Mouse (Mus musculus): ENCODE measurements at regions not wholly inside any gene's neighbourhood (a gene's known extent, or its start where the extent isn't known, plus 50 kb on each side); places are given as distances from the start of the nearest gene placed in this dataset.

DNA sequence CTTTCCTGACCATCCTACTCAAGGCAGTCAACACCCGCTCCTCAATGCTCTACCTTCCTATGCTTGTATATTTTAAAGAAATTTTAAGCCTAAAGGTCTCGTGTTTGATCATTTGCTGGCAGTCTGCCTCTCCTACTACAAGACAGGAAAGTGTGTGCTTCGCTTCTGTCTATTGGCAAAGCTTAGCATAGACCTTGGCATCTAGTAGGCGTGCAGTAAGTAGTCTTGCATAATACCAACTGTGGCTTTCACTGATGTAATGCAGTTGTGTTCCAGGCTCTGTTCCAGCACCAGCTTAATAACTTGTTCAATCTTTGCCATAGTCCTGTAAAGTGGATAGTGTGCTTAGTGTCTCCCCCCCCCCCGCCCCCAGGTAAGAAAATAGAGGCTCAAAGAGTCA lies 179.5 kb upstream of the Sox2 start:
- no peak for ATAC-seq (replicated peaks; ENCODE audit: low read depth, poor library complexity, severe bottlenecking)

DNA sequence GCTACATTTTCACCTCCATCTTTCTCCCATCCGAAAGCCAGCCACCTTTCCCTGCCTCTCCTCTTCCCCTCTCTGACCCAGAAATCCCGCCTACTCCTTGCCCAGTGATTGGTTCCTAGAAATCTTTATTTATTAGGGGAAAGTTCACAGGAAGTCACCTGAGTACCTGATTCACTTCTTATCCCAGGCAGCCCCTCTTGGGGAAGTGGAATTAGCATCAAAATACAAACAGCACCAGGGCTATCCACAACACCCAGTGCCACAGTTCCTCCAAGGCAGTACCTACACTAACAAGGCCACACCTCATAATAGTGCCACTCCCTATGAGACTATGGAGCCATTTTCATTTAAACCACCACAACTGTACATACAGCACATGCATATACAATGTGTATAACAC lies 180.3 kb upstream of the Sox2 start:
- no peak for ATAC-seq (replicated peaks; ENCODE audit: low read depth, poor library complexity, severe bottlenecking)

DNA sequence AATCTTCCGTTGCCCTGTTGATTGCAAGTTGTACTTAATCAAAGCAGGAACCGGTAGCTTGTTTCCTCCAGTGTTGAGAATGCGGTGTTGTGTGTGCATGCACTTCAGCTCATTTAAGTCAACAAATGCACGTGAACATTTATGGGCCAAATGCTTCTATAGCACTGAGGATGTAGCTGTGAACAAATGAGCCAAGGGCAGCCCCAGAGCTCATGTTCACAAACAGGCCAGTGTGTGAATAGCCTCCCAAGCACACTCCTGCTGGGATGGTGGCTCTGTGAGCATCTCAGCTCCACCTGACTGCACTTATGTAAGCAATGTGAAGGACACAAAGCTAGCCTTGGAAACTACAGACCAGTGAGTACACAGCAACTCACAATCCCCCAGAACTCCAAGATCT lies 183.9 kb upstream of the Sox2 start:
- no peak for ATAC-seq (replicated peaks; ENCODE audit: low read depth, poor library complexity, severe bottlenecking)

GRCm38 (mm10) chr3:34465040-34465831 lies 185.0 kb upstream of the Sox2 start:
- ATAC-seq (replicated peaks; ENCODE audit: low read depth, poor library complexity, severe bottlenecking): no peak

- no peak for ATAC-seq (replicated peaks; ENCODE audit: low read depth, poor library complexity, severe bottlenecking)
Observed at GRCm38 (mm10) chr3:34458766-34459165, 191.4 kb upstream of the Sox2 start.

GRCm38 (mm10) chr3:34457821-34458220 lies 192.4 kb upstream of the Sox2 start:
- no peak for ATAC-seq (replicated peaks; ENCODE audit: low read depth, poor library complexity, severe bottlenecking)

GRCm38 (mm10) chr3:34456488-34457433 lies 193.4 kb upstream of the Sox2 start:
- no peak for ATAC-seq (replicated peaks; ENCODE audit: low read depth, poor library complexity, severe bottlenecking)

DNA sequence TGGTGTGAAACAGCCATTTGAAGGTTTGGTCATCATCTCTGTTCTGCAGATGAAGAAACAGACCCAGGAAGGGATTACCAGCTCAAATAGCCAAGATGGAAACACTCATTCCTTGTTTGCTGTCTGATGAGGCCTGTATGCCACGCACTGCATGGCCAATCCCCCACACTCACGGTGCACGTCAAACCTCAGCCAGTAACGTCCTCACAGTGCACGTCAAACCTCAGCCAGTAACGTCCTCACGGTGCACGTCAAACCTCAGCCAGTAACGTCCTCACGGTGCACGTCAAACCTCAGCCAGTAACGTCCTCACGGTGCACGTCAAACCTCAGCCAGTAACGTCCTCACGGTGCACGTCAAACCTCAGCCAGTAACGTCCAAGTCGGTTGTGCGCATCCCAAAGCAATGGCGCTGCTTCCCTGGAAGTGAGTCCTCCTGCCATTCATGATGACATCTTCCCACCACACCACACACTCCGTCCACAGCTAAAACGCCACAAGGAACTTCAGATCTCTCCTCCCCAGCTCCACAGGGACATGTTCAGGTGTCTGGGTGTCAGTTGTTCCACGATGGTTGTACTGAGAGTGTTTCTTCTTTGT lies 196.1 kb upstream of the Sox2 start:
- no peak for ATAC-seq (replicated peaks; ENCODE audit: low read depth, poor library complexity, severe bottlenecking)

DNA sequence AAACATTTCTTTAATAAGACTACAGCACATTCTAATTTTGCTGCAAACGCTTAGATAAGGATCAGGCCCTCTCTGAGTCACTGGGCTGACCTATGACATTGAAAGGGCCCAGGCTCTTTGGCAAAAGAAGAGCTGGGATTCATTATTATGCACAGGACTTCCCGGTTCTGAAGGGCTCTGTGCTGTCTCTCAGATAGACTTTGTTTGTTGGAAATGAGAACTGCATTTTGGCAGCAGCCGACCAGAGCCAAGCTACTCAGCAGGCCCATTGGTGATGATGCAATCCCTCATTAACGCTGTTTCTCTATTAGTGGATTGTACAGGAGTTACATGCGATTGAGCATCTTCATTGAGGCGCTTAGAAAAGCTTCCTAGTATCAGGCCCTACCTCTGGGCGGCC lies 204.9 kb upstream of the Sox2 start:
- ATAC-seq (replicated peaks; ENCODE audit: low read depth, poor library complexity, severe bottlenecking): no peak

- no peak for ATAC-seq (replicated peaks; ENCODE audit: low read depth, poor library complexity, severe bottlenecking)
Observed at GRCm38 (mm10) chr3:34444802-34445201, 205.4 kb upstream of the Sox2 start.

GRCm38 (mm10) chr3:34443731-34444628 lies 206.2 kb upstream of the Sox2 start:
- no peak for ATAC-seq (replicated peaks; ENCODE audit: low read depth, poor library complexity, severe bottlenecking)

DNA sequence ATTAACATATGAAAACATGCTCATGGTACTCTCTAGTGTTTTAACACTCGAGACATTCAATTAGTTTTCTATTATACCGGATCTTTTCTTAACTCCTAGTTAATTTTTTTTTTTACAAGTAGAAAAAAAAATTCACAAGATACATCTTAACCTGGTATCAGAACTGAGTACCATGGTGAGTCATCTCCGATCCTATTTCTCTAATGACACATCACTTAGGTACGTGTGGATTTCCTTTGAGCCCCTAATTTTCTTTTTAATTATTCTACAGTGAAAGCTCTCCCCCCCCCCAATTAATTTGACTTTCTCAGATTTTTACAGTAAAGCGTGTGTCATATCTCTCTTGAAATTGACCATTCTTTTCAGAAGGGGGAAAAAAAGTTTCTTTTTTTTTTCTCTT lies 206.9 kb upstream of the Sox2 start:
- no peak for ATAC-seq (replicated peaks; ENCODE audit: low read depth, poor library complexity, severe bottlenecking)

- ATAC-seq (replicated peaks; ENCODE audit: low read depth, poor library complexity, severe bottlenecking): no peak
Observed at GRCm38 (mm10) chr3:34441792-34442191, 208.4 kb upstream of the Sox2 start.

DNA sequence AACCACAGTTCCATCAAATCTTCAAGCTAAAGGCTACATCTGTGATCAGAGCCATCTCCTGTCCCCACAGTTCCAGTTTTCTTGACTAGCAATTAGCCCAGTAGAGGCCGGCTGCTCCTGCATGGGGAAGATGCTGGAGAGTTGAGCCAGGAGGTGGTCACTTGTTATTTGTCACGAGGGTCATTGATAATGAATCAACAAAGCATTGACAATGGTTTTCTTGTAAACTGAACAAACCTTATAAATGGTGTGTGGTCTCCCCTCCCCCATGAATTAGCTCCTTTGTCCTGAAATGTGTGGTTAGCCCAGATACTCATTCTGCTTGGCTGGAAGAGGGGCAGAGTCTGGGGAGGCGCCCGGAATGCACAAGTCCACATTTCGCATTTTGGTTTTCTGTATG lies 208.9 kb upstream of the Sox2 start:
- ATAC-seq (replicated peaks; ENCODE audit: low read depth, poor library complexity, severe bottlenecking): no peak

DNA sequence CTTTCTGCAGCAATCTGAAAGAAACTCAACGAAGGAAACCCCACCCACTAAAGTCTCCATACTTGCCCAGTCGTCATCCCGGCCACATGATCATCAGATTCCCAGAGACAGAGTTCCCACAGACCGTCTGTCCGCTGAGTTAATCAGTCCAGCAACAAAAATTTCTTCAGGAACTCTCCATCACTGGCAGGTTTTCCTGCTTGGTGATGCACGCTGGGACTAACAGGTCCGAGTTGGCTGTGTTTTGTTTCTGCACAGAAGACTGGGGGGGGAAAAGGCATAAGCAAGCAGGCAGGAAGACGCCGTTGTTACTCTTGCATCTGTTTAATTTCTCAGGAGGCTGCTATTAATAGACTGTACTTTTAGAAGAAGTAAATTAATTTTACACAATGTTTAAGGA lies 215.3 kb upstream of the Sox2 start:
- no peak for ATAC-seq (replicated peaks; ENCODE audit: low read depth, poor library complexity, severe bottlenecking)

- ATAC-seq (replicated peaks; ENCODE audit: low read depth, poor library complexity, severe bottlenecking): no peak
Observed at GRCm38 (mm10) chr3:34427967-34428366, 222.2 kb upstream of the Sox2 start.

DNA sequence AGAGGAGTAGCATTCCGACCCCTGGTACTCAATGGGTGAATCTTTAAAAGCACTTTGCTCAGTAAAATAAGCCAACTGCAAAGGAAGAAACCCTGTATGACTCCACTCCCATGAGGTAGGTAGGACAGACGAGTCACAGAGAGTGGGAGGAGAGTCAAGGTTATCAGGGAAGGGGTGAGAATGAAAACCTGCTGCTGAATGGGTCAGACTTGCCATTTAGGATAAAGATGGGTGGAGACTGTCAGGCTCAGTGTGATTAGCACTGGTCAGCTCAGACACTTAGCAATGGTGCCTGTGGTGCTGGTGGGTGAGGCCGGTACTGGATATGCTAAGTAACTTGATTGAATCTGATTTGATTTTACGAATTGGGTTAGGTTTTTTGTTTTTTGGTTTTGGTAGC lies 222.7 kb upstream of the Sox2 start:
- no peak for ATAC-seq (replicated peaks; ENCODE audit: low read depth, poor library complexity, severe bottlenecking)

DNA sequence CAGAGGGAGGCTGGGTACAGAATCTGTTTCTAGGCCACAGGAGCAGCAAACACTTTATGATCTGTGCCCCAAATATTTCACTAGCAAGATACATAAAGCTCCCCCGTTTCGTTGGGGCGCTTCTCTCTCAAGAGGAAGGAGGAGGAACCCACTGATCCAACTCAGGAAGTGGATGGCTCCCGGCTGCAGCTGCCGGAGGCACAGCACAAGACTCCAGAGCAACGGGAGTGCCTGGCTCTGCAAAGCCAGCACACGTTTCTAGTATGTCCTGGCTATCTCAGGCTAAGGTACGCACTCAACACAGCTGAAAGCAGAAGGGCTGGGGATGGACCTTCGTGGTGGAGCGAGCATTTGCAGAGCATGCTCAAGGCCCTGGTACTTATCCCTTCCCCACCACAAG lies 223.2 kb upstream of the Sox2 start:
- no peak for ATAC-seq (replicated peaks; ENCODE audit: low read depth, poor library complexity, severe bottlenecking)

DNA sequence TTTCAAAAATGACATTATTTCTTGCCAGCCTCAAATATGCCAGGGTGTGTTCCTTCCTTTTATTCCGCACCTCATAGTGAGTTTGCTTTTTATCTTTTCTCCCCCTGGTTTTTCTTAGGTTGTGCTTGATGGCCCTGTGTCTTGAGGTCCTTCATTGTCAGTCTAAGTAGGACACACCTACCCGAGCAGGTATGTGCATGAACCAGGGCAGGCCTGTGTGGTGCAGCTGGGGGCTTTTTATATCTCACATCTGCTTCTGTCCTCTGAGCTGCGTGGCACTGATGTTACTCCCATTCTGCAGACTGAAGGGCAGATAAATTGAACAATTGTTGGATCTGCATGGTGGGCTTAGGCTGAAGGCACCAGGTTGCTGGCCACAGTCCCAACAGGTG lies 238.3 kb upstream of the Sox2 start:
- no peak for ATAC-seq (replicated peaks; ENCODE audit: low read depth, poor library complexity, severe bottlenecking)
